Mouse (Mus musculus): ENCODE measurements around the gene Lcn10.

DNA sequence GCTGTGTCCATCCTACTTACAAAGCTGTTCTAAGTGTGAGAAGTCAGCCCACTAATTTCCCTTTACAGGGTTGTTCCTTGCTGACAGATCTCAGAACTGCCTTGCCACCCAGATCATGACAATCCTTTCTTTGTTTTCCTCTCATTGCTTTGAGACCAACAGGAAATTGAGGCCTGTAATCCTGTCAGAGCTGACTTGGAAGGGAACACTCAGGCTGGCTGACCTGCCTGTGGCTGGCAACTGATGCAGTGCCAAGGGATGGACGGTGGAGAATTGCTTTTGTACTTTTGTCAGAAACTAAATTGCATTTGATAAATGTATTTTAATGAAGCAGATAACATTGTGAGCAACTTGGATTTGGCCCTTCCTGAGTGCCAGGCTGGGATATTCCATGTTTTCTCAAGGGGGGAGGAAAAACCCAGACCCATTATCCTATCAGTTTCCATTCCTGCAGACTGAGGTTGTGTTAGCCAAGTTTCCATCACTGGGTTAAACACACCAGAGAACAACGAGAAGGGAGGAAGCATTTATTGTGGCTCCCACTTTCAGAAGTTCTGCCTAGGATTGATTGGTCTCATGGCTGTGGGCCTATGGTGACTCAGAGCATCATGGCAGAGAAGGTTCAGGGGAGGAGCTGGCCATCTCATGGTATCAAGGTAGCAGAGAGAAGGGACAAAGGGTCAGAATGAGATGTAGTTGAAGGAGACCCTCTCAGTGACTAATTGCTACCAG, 50.8 kb downstream of the Lcn10 start:
- TF ChIP-seq POLR2A (IDR thresholded peaks at IDR 0.05; ENCODE audit: low read depth, low read length) (no peak), CTCF (conservative IDR thresholded peaks at IDR 0.05; ENCODE audit: insufficient read depth, insufficient read length, low read depth, low read length) (no peak)

All from kidney, adult 2 months (tissue).